Mouse (Mus musculus) WW6 (cell line): ENCODE measurements around the gene Gm906.
"Not testable (repeated sequence)": the region's sequence is repeated elsewhere in the genome, so short reads cannot be mapped to it uniquely, and the experiment has no call there.

Experiments
- DNase-seq: peaks from one replicate; pipeline ENCODE4 v3.0.0-alpha.2; 2013; ENCODE audit warnings: low read depth, low spot score

The Gm906 gene

GRCm38 (mm10) chr13:50250208-50250607 lies at the start of gene Gm906:
TSS of gene Gm906 (minus strand) at chr13:50250308.
- DNase-seq, result not testable (repeated sequence)

GRCm38 (mm10) chr13:50283308-50283707 lies 33.2 kb upstream of the Gm906 start:
- not testable (repeated sequence) for DNase-seq

DNA sequence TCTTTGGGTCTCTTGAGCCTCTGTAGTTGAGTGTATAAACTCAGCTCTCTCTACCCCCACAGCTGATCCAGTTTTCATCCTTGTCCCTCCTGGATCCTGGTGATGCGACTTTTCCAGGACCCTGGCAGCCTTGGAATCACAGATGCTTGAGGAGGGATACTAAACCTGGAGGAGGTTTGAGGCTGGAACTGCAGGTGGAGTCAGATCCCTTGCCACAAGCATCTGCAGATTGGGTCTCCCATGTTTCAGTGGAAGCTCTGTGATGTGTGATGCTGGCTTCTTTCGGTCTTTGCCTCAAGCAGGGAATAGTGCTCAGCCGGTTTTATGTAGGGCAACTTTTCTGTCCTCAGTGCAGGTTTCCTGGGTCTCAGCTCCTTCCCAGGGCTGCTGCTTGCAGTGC lies 13.6 kb downstream of the Gm906 start:
- DNase-seq, result no peak

DNA sequence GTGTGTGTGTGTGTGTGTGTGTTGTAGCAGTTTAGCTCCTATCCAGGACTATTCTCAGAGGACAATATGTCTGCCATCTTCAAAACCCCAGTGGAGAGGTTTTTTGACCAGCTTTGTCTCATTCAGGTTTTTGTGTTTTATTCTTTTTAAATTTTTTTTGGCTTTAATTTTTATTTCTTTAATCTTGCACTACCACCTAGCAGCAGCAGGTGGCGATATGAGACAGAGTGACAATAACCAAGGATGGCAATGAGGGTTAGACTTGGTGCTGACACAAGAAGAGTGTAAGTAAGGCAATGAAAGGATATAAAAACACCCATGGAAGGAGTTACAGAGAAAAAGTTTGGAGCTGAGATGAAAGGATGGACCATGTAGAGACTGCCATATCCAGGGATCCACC lies 38.3 kb downstream of the Gm906 start:
- DNase-seq, result not testable (repeated sequence)

- peak; percentile 9 for DNase-seq
Measured at GRCm38 (mm10) chr13:50210191-50210590, 39.9 kb downstream of the Gm906 start.

DNA sequence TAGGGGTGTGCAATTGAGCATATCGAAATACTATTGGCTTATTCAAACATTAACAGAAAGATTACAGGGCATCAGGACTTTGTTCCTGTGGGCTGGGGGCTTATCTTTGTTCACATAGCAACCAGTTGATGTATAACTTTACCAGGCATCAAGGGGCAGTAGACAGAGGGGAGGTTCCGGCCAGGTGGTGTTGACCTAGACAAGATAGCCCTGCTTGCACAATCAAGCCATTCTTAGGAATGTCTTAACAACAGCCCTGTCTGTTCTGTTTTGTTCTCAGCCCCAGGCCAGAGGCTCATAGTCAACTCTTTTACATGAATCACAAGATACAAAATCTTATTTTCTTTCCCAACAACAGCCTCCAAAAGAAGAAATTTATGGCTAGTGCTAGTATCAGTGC lies 40.5 kb downstream of the Gm906 start:
- not testable (repeated sequence) for DNase-seq

DNA sequence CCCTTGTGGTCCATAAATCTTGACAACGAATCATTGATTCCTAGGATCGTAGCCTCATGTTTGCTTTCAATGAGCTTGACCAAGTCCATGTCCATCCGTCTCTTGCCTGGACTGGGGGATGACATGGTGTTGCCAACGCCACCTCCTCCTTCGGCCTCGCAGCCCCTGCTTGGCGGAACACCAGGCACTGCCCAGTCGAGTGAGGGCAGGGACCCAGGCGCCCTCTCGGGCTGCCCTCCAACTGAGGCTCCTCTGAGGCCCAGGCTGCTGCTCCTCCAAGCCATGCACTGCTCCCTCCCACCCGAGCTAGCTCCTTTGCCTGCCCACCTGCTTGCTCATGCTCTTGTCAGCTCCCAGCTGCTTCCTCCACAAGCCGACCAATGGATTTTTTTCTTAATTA lies 42.1 kb downstream of the Gm906 start:
- no peak for DNase-seq

DNA sequence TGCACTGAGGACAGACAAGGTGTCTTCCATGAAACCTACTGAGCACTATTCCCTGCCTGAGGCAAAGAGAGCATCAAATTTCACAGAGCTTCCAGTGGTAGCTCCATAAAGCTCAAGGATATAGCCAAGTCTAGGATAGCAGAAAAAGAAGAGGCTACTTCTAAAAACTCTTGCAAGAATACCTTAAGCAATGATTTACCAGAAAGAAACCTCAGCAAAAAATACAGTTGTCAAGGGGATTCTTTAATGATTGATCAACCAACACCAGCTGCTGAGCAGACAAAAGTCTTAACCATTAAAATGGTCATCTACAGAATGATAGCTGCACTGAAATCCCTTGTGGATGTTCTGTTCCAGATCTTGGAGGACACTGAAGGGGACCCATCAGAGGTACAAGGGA lies 53.3 kb downstream of the Gm906 start:
- DNase-seq, result not testable (repeated sequence)
